Mouse (Mus musculus) midbrain, embryonic 14.5 days (tissue): ENCODE measurements around the gene Krtap5-3. TPM values are rescaled to one million over a fixed set of nuclear protein-coding genes. Genes with fewer than 3 reads are reported as not detected.
"Not testable (repeated sequence)": the region's sequence is repeated elsewhere in the genome, so short reads cannot be mapped to it uniquely, and the experiment has no call there.

Source experiments
- ATAC-seq: fragments of 200-750 bp; cut with Nextera tagmentation; 2 replicates; pipeline ENCODE4 v1.8.0; 2017; ENCODE audit warnings: moderate number of reproducible peaks, moderate library complexity; ENCODE audit not compliant: low FRiP score, low TSS enrichment
- DNase-seq: peaks from one replicate; pipeline ENCODE4 v3.0.0-alpha.2; 2015
- H3K27ac ChIP-seq: fragments of 300-500 bp; sonication (generic); replicated peaks from 2 replicates; pipeline ENCODE4 v1.5.1; 2014; ENCODE audit warnings: mild to moderate bottlenecking, low read depth, low read length, moderate library complexity
- H3K27me3 ChIP-seq: fragments of 300-500 bp; sonication (generic); 2 replicates; pipeline ENCODE4 v1.6.1; 2014; ENCODE audit warnings: low read length, control low read depth, mixed read lengths; ENCODE audit not compliant: control insufficient read depth, insufficient read depth
- H3K36me3 ChIP-seq: fragments of 300-500 bp; sonication (generic); 2 replicates; pipeline ENCODE4 v1.6.1; 2014; ENCODE audit warnings: low read length, control low read depth; ENCODE audit not compliant: control insufficient read depth, insufficient read depth
- H3K4me1 ChIP-seq: fragments of 300-500 bp; sonication (generic); 2 replicates; pipeline ENCODE4 v1.6.1; 2014; ENCODE audit warnings: mild to moderate bottlenecking, antibody characterized with exemption, low read length, control low read depth; ENCODE audit not compliant: control insufficient read depth, insufficient read depth
- H3K4me2 ChIP-seq: fragments of 300-500 bp; sonication (generic); 2 replicates; pipeline ENCODE4 v1.6.1; 2014; ENCODE audit warnings: mild to moderate bottlenecking, low read length, moderate library complexity
- H3K4me3 ChIP-seq: fragments of 300-500 bp; sonication (generic); replicated peaks from 2 replicates; pipeline ENCODE4 v1.5.1; 2014; ENCODE audit warnings: low read depth, low read length
- H3K9ac ChIP-seq: fragments of 300-500 bp; sonication (generic); replicated peaks from 2 replicates; pipeline ENCODE4 v1.6.1; 2014; ENCODE audit warnings: mild to moderate bottlenecking, low read length, moderate library complexity
- H3K9me3 ChIP-seq: fragments of 300-500 bp; sonication (generic); 2 replicates; pipeline ENCODE4 v1.6.1; 2016; ENCODE audit warnings: low read length, control low read depth, mixed read lengths; ENCODE audit not compliant: control insufficient read depth
- WGBS: fragments of 180-500 bp; shearing (Covaris S2); extraction: QIAGEN DNeasy Blood & Tissue Kit; methylation state at CpG from one replicate; pipeline ENCODE4 v1.1.7; 2014; 5-methylcytosine and 5-hydroxymethylcytosine counted together
- polyA plus RNA-seq: library from polyadenylated mRNA; unstranded; fragments of >200 nt; fragmentation: Nextera tagmentation; extraction: Ambion mirVana; gene quantifications from 2 replicates; pipeline ENCODE4 v1.2.1, GENCODE M21; 2014

Krtap5-3 gene
- polyA plus RNA-seq, 1 experiment from 2014 or later: not detected

DNA sequence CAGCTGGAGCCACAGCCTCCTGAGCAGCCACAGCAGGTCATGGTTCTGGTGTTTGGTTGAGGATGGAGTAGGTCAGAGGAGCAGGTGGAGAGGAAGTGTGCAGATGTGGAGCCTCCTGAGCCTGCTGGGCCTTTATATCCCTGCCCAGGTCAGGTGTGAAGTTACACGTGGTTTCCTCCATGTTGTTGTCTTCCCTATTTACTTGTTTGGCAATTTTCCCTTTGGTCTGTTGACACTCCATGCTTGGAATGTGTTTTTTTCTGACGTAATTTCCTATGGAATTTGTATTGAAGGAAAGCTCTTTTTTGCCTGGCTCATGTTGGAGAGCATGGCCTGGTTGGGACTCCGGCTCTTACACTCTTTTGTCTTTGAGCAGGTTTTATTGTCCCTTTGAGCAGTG lies 28.7 kb downstream of the Krtap5-3 start, which contains the start of gene Krtap5-5:
Krtap5-5 (minus strand) TSS at position 101 of the 400 bp plus-strand sequence.
- not testable (repeated sequence) for H3K9ac ChIP-seq, DNase-seq, H3K27me3 ChIP-seq, H3K9me3 ChIP-seq, H3K36me3 ChIP-seq, ATAC-seq, H3K4me1 ChIP-seq, H3K4me3 ChIP-seq, H3K27ac ChIP-seq, H3K4me2 ChIP-seq
- whole genome bisulfite sequencing: 55% methylated on average over 3 of the region's 3 CpGs

- DNase-seq (no peak), ATAC-seq (no peak)
- H3K27ac ChIP-seq: no peak overlapping the region
- no peaks in the 10 kb centered on the region for H3K4me1 ChIP-seq
- H3K27me3 ChIP-seq: no peaks in the 10 kb centered on the region
- H3K4me2 ChIP-seq: no peak overlapping the region
- no peak overlapping the region for H3K4me3 ChIP-seq
- H3K9me3 ChIP-seq: no peaks in the 10 kb centered on the region
- no peaks in the 10 kb centered on the region for H3K36me3 ChIP-seq
- no peak overlapping the region for H3K9ac ChIP-seq
- WGBS: 44% methylated on average over 1 of the region's 1 CpGs
These were observed 30.4 kb downstream of the Krtap5-3 start for GRCm38 (mm10) chr7:142231540-142231939.

GRCm38 (mm10) chr7:142240978-142241377 lies 39.8 kb downstream of the Krtap5-3 start, which contains the start of gene Gm40460:
TSS of gene Gm40460 (minus strand) at chr7:142241078.
- 68% methylated on average over 2 of the region's 2 CpGs for WGBS
- Histone ChIP-seq H3K4me1 (no peaks in the 10 kb centered on the region), H3K9me3 (no peaks in the 10 kb centered on the region), H3K36me3 (no peaks in the 10 kb centered on the region), H3K4me3 (no peak within 1 kb of the TSS), H3K27me3 (no peaks in the 10 kb centered on the region), H3K9ac (no peak within 1 kb of the TSS), H3K27ac (no peak within 1 kb of the TSS), H3K4me2 (no peak within 1 kb of the TSS)
- DNase-seq (no peak), ATAC-seq (no peak)

GRCm38 (mm10) chr7:142249824-142250223 lies 48.7 kb downstream of the Krtap5-3 start:
- DNase-seq (peak; percentile 76), ATAC-seq (no peak)
- Histone ChIP-seq H3K4me1 (no peaks in the 10 kb centered on the region), H3K27me3 (no peaks in the 10 kb centered on the region), H3K4me3 (no peak overlapping the region), H3K9me3 (no peaks in the 10 kb centered on the region), H3K36me3 (no peaks in the 10 kb centered on the region), H3K9ac (no peak overlapping the region), H3K27ac (no peak overlapping the region), H3K4me2 (no peak overlapping the region)
- WGBS: 0% methylated on average over 1 of the region's 1 CpGs

Other genes with a start within 250 kb of the Krtap5-3 start
- 53.5 and 57.2 TPM in 2 replicates for gene Mob2, start 140.3 kb upstream of the Krtap5-3 start, polyA plus RNA-seq
- gene Dusp8, start 105.5 kb upstream of the Krtap5-3 start, polyA plus RNA-seq: 112 and 126 TPM in 2 replicates
- 0.34 TPM in 1 of 2 replicates, not detected in the other for gene Gm45618, start 80.6 kb upstream of the Krtap5-3 start, polyA plus RNA-seq
- not detected in 2 replicates for gene Gm39115, start 65.3 kb upstream of the Krtap5-3 start, polyA plus RNA-seq
- not detected in 2 replicates for gene Gm45337, start 56.8 kb upstream of the Krtap5-3 start, polyA plus RNA-seq
- not detected in 2 replicates for gene Gm29735, start 44.3 kb upstream of the Krtap5-3 start, polyA plus RNA-seq
- gene Gm4553, start 35.6 kb upstream of the Krtap5-3 start, polyA plus RNA-seq: not detected in 2 replicates
- not detected in 2 replicates for gene Krtap5-2, start 25.4 kb upstream of the Krtap5-3 start, polyA plus RNA-seq
- gene Gm10153, start 11.0 kb upstream of the Krtap5-3 start, polyA plus RNA-seq: not detected in 2 replicates
- gene Gm7579, start 10.5 kb downstream of the Krtap5-3 start, polyA plus RNA-seq: not detected in 2 replicates
- gene Krtap5-5, start 28.6 kb downstream of the Krtap5-3 start, polyA plus RNA-seq: not detected in 2 replicates
- not detected in 2 replicates for gene Gm40460, start 39.7 kb downstream of the Krtap5-3 start, polyA plus RNA-seq
- gene Gm2431, start 57.0 kb downstream of the Krtap5-3 start, polyA plus RNA-seq: not detected in 2 replicates
- not detected in 2 replicates for gene Gm4559, start 73.0 kb downstream of the Krtap5-3 start, polyA plus RNA-seq
- gene Krtap5-1, start 95.8 kb downstream of the Krtap5-3 start, polyA plus RNA-seq: not detected in 2 replicates
- not detected in 2 replicates for gene Krtap5-4, start 102.2 kb downstream of the Krtap5-3 start, polyA plus RNA-seq
- 3.9 and 6.1 TPM in 2 replicates for gene Ifitm10, start 172.4 kb downstream of the Krtap5-3 start, polyA plus RNA-seq
- 1.8 TPM in 1 of 2 replicates, not detected in the other for gene Gm49369, start 181.3 kb downstream of the Krtap5-3 start, polyA plus RNA-seq
- 208 and 229 TPM in 2 replicates for gene Ctsd, start 186.7 kb downstream of the Krtap5-3 start, polyA plus RNA-seq
- not detected in 2 replicates for gene Syt8, start 233.5 kb downstream of the Krtap5-3 start, polyA plus RNA-seq
- gene Tnni2, start 240.4 kb downstream of the Krtap5-3 start, polyA plus RNA-seq: not detected in 2 replicates